Mouse (Mus musculus) kidney, postnatal 10 days (tissue): ENCODE measurements around the gene Rassf5.
A peak's percentile ranks its signal among the peaks of the same experiment; 100 is the strongest.

Experiments
- DNase-seq: peaks from one replicate; pipeline ENCODE4 v3.0.0; 2021; ENCODE audit warnings: mixed read lengths

Gene Rassf5

DNA sequence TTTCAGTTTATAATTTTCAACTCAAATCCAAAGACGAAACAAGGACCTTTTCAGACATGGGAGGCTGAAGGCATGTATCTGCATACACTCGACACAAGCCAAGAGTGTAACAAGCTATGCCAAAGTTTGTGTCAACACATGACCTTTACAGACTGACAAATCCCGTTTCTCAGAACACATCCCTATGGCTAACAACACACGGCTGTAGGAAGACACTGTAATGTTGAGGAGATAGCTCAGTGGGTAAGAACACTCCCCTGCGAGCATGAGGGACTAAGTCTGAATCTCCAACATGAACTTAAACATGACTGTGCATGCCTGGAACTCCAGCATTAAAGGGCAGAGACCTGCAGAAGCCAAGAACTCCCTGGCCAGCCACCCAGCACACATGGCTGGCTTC is 38.7 kb downstream of the Rassf5 start:
- no peak for DNase-seq

DNA sequence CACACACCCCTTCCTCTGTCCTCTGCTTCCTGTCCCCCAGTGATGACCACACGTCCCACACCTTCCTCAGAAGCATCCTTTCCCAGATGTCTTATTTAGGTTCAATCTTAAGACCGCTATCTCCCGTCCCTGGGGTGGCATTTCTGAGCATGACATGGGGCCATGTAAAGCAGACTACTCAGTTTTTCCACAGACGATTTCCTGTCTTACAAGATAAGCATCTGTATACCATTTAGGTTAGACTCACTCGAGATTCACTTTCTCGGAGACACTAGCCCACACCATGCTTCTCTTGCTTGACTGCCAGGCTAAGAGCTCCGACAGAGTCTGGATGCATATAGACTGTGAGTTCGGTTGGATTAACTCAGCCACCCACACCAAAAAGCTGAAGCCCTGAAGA is 40.6 kb downstream of the Rassf5 start:
- no peak for DNase-seq

DNA sequence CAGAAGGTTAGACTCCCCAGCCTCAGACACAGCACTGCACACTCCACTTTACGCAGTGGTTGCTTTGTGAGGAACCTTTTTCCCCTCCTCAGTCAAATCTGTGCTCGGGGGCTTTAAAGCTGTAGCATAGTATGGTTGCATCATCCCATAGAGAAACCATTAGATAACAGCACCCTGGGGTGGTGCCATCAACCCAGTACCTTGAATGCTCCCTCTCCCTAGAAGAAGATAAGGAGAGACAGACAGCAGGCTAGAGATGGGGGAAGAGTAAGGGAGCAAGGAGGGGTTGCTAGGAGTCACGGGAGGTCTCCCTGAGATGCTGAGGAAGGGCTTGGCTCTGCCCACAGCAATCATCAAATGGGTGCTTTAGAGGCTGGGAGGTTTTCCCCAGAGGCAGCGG is 43.7 kb downstream of the Rassf5 start:
- DNase-seq = no peak

DNA sequence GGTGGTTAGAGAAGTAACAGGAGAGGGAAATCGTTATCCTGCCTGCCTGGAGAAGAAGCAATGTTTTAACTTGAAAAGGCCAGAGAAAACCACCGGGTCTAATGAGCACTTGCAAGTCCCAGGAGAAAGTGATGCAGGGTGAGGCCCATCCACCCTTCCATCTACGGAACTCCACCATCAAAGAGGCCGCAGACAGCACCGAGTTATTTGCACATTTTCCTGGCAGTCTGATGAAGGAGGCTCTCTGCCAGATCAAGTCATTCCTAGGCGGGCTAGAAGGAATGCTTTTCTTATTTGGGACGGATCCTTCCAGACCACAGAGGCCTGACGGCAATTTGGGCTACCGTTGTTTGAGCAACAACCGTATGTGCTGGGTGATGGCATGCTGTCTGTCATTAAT is 44.5 kb downstream of the Rassf5 start:
- DNase-seq = peak; percentile 30

DNA sequence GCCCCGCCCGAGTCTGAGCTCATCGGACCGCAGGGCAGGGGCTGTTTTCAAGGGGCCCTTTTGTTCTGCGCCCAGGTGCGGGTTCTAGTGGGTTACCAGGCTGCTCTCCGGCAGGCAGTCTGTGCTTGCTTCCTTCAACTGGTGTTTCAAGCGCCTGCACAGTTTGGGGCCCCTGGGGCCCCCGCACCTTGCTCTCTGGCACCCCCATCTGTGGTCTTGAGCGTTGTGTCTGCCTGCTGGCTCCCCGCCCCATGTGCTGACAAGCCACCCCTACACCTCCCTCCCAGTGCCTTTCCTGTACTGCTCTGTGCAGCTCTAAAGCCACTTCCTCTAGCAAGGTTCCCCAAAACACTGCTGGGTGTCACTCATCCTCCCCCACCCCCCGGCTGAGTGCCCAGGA is 45.1 kb downstream of the Rassf5 start:
- DNase-seq = peak; percentile 35

DNA sequence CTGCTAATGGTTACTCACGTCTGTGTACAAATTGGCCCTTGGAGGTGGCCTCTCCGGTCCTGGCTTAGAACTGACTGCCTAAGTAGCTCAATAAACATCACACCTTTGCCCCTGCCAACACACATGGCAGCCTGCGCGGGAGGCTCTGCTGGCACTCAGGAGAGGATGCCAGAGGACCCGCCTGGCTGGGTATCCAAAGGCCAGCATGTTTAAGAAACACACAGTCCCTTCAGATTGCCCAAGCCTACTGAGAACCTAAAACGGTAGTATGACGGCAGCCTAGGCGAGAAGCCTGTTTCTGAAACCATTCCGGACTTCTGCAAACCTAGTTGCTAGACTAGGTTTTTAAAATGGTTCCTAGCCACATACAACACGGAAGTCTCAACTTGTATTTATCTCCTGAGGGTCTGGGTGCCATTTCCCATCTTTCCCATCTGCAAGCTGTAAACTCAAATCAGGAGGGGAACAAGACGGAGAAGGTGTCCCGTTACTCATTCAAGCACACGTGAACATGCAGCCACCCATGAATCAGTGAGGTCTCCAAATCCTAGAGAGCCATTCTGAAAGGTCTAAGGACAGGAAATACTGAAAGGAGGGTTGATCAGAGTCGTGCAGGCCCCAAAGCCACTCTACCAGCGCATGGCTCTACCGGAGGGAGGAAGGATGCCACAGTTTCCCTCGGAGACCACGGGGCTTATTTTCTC is 45.8 kb downstream of the Rassf5 start:
- no peak for DNase-seq

DNA sequence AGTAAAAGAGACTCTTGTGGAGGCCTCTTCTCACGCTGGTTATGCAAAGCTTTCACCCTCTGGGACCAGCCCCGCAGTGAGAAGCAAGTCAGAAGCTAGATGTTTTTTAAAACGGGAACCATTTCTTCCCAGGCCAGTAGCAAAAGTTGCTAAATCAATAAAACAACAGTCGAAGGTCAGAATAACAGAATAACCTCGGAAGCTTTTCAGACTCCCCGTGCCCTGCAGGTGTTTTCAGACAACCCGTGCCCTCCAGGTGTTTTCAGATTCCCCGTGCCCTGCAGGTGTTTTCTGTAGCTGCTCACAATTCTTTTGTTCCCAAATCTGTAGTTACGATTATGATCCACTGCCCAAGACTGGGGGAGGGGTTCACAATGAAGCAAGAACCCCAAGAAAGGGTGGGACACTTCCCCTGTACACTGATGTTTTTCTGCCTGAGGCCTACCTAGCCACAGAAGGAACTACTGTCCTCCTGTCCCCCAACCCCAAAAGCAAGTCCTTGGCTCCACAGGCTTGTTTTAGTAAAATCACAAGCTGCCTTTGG is 46.6 kb downstream of the Rassf5 start:
- no peak for DNase-seq

DNA sequence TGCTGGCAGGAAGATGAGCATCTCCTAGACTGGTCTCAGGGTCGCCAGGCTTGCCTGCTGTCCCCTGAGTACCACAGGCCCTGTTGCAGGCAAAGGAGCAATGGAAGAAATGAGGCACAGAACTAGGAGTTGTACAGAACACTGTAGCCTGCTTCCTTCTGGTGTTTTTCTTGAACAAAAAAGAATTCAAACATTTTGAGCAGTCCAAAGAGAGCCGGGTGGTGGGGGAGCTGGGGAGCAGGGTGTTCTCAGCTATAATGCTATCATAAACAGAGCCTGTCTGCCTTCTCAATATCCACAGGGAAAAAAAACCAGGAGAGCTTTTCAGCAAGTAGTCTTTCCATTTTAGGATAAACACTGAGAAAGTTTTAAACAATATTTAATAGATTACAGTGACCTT is 49.0 kb downstream of the Rassf5 start:
- DNase-seq = no peak

DNA sequence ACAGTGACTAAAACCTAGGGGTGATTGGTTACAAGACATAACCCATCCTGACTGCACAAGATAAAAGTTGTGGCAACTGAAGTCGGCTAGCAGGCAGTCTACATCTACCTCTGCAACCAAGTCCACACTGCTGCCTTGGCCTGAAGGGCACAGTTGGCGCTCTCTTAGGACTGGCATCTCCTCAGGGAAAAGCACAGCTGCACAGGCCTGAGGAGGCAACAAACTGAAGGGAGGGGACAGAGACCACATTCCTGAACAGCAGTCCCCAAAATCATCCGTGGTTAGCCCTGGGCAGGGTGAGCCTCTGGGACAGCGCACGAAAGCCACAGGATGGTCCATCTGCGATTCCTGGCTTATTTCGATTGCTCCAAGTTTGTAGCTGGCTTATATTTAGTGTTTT is 49.4 kb downstream of the Rassf5 start:
- DNase-seq = no peak

DNA sequence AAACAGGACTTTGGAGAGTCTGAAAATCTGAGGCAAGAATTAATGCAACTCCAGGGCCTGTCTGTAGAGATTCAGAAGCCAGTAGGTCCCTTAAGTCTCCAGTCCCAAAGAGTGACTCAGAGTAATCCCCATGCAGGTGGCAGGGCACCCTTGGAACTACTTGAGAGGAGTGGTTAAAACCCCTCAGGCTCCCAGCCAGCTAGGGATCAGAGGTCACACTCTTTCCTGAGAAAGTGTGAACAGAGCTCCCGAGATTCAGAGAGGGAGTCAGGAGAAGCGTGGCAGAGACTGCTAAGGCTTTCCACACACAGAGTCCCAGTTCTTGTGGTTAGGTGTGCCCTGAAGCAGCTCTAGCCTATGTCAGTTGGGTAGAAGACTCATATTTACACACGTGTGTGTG is 51.3 kb downstream of the Rassf5 start:
- DNase-seq = peak; percentile 53

DNA sequence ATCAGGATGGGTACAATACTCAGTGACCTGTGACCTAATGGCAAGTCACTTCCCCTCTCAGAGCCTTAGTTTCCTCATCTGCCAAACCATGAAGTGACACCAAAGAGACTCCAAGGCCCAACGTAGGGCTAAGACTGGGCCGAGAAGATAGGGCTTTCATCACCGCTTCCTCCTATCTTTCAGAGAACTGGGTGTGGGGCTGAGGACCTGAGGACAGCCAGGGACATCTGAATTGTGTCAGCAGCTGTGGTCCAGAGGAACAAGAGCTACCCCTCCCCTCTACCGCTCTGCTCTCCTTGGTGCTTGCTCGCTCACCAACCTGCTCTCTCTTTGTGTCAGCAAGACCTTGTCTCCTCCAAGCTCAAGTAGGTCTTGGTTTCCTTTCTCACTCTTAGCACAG is 56.4 kb downstream of the Rassf5 start:
- DNase-seq = no peak

DNA sequence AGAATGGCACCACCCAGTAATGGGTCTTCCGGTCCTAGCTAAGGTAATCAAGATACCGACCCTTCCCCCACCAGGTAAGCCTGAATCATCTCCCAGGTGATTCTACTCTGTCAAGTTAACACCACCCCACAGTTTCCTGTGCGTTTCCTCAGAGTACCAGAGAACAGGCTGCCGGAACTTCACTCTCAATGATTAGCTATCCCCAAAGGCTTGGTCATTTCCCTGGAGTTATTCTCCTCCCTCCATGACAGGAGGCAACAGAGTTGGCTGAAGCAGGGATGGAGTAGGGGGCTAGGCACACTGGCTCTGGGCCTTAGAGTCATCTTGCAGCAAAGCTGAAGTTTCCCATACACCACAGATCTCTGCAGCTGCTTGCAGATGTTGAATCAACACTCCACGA is 57.2 kb downstream of the Rassf5 start:
- no peak for DNase-seq

DNA sequence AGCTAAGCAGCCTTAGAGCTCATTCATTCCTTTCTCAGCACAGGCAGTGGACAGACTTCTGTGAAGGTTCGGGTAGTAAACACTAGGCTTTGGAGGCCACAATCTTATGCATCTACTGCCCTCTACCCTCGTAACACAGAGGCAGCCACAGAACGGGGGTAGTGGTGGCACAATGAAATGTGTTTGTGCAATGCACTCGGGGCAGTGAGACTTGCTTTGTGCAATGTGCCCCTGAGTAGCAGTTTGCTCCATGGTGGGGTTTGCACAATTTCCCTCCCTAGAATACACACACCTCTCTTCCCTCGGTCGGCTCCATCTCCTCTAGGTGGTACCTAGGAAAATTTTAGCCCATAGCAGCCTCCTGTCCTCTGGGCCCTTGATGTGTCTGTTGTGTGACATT is 58.1 kb downstream of the Rassf5 start:
- no peak for DNase-seq

DNA sequence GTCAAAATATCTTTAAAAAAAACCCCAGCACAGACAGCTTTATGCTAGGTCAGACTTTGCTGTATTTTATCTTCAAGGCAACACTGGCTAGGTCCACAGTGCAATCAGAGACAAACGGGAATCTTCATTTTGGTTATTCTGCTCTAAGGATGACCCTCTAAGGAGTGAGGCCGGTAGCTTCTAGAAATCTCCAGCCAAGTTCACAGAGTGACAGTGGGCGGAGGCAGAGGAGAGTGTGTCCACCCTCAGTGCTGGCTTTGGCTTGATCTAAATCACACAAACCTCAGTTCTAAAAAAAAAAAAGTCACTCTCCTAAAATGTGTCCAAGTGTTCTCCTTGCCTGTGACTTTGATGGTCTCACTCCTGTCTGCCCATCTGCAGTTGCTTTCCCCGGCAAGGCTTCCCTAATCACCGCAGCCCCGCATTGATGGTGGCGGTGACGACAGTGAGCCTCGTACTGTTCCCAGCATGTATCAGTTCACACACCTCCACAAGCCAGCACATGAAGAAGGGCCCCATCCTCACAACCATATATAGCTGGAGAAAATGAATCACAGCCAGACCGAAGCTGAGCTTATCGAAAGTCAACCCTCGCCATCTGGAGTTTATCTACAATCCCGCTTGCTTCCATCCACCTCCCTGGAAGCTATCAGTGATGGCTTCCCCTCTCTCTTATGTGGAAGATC is 59.1 kb downstream of the Rassf5 start:
- no peak for DNase-seq

DNA sequence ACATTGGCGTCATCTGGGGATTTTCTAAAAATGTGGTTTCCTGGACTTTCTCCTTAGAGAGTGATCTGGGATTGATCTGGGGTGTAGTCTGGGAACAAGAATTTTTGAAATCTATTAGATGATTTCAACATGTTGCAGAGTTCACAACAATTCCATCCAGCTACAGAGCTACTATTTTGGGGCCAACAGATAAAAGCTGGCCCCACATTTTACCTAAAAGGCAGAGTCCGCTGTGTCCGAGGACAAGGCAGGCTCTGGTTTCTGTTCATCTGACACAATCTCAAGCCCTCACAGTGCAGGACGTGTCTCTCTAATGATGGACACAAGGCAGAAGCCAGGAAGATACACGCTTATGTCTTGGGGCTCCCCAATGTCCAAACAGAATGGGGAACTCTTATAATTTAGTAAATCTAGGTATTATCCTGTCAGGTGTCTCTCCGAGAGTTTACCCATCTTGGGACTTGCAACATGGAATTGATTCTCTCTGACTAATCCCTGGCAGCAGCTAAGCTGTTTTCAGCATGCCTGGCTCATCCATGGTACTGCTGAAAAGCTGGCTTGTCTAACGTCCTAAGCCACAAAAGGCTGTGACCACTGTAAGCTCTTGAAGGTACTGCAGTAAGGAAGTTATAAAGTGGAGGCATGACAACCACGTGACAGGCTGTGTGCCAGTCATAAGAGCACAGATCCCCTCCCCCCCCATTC is 60.0 kb downstream of the Rassf5 start:
- no peak for DNase-seq

DNA sequence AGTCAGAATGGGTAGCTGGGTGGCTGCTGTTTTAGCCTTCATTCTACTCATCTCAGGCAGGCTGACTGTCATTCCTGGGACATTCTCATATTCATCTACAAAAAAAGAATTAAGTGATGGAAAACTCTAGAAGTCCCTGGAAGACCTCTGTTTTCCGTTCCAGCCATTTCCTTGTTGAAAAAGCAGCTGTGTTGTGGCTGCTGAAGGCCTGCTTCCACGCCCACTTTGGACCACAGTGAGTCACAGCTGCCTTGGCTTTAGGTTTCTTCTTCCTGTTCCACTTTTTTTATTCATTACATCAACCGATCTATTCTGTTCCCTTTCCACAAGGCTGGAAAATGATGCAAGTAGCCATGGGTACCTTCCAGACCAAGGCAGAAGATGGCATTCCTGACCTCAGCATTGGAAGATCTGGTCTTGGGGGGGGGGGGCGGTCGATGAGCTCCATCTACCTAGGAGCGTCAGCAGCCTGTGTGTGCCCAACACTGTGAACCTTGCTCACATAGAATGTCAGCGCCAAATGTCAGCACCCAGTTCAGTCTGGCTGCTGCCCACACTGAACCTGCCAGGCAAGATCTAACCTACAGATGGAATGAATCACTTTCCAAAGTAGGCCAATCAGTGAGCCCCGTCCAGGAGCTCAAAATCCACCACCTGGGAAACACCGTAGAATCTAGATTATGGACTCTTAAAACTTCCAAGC is 60.7 kb downstream of the Rassf5 start:
- DNase-seq = peak; percentile 64

DNA sequence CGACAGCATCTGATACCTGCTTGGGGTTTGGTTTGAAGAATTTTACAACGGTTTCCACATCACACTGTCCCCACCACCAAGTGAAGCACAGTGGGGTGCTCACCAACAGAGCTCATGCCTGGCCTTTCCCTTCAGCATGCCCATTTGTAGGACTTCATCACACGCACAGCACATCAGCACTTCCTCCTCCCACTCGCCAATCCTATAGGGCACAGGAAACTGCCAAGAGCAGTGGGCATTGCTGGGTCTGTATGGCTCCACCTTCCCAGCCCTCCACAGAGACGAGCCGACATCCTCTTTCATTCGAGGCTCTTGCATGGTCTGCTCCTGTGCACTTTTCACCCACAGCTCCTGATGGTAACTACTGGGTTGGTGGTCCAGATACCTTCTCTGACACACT is 61.9 kb downstream of the Rassf5 start:
- DNase-seq = no peak

DNA sequence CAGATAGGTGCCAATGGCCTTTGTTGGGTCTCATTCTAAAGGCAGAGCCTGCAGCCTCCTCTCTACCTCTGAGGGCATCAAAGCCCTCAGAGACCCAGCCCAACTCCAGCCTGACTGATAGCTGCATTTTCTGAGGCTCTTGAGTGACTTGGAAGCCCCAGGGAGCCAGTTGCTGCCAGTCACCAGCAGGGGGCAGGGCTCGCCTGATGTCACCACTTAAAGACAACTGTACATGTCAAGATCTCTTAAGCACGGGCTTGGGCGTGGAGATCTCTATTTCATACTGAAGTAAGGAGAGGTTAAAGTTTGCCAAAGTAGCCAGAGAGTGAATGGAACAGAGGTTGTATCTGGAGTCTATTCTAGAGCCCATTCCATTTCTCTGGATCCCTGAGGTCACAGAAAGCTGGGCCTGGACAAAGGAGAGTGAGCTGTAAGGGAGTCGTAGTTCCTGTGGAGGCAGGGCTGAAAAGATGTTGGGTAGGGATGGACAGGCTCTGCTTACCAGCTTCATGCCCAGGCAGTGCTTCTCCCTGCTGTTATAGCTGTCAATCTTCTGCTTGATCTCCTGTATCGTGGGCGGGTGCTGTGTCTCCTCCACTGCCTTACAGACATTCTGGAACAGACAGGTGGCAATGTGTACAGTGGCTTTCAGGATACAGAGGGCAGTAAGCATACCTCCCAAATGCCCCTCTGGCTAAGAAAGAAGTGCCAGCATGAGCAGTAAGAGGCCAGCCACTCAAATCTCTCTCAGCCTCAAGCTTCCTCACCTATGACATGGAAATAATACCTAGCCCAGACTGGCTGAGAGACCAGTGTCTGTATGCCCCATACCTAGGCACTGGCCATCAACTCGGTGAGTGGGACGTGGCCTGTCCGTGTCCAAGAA is 63.2 kb downstream of the Rassf5 start:
- peak; percentile 89 for DNase-seq

DNA sequence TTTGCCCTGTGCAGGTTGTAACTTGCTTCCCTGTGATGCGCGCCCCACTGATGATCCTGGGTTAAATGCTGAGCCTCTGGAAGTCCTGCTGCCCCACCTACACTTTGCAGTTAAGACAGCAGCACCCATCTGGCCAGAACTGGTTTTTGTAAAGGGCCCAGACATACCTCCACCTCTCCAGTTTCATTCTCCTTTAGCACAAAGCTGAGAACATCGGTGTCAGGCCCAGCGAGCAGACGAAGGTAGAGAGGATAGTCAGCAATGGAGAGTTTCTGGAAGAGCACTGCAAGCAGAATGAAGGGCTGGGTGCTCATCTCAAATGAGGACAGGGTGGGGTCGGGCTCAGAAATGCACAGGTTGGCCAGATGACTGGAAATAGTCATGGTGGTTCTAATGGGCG is 64.7 kb downstream of the Rassf5 start:
- DNase-seq = no peak

DNA sequence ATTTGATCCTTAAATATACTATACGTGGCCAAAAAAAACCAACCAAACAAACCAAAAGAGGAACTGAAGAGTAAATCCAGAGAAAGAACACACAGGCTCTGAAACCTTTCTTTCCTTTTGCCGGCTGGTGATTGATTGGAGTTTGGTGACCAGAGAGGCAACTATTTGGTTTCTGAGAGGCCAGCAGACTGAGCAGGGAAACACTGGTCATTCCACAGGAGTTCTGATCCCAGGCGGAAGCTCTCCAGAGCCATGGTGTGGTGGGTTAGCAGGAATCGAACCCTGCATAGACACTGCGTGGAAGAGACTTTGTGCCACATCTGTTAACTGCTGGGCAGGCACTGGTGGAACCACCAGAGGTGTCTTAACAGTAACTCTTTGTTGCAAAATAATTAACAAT is 67.0 kb downstream of the Rassf5 start:
- DNase-seq = no peak

DNA sequence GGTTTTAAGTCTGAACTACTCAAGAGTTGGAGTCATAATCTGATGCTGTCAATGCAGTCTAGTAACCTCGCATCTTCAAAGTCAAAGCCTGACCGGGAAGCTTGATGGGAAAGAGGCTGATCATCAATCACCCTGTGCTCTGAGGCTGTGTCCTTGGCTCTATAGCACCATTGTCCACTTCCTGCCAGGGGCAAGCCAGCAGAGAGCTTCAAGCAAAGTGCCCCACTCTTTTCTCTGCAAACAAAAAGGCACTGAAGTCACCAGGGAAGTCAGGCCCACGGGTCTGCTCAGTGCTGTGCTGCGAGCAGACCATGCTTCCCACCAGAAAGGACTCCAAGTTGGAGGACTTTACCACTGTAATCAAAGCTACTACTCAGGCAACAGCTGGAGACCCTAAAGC is 67.8 kb downstream of the Rassf5 start:
- DNase-seq = no peak

DNA sequence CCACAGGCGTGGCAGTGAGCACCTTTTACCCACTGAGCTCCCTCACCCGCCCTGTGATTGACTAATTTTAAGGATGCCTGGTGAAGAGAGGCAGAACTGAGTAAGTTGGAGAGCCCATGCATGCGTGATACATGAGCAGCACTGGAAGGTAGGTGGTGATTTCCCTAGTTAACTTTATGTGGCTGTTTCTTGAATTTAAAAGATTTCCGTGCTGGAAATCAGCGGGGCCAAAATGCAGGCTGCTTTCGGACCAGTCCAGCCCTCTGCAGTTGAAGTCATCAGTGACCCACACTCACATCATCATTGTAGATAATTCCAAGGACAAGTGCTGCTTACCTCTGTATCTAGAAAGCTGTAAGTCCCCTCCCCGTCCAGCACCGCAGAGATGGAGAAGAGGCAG is 69.2 kb downstream of the Rassf5 start:
- no peak for DNase-seq
